16 mouse cellular contexts compared by ENCODE assay signal in the genomic region with DNA sequence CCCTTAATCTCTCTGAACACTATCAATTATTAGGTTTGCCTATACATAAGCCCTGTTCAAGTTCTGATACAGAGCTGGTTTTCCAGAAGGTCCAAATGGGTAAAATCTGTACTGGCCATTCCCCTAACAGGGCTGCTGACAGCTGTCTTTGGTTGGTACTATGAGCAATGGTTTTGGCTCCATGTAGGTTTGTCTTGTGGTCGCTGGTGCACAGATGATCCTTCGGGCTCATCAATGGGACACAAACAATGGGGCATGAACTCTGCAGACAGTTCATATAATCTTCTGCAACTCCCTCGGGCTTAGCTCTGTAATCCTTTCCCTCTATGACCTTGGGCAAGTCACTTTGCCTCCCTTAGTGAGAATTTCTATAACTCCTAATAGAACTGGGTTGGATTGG.
"Had no signal": no experiment of that assay in that cellular context is flagged by ENCODE, and none has a peak within 500 bp of the region (broad histone marks: within the 10 kb centered on the region; RNA-seq: fewer than 3 reads in every experiment).

No protein-coding gene starts in this region.

- DNase-seq: retina, postnatal 1 day; right cerebral cortex, adult 18-20 months; right cerebral cortex, postnatal 14 days; right cerebral cortex, postnatal 25 days; right cerebral cortex, postnatal 4 days; spleen, adult 18-20 months; thymus, adult 18-20 months; thymus, adult 2 months; thymus, postnatal 14 days; thymus, postnatal 25 days; thymus, postnatal 36 days; thymus, postnatal 4 days had no signal

- H3K27ac ChIP-seq: neural tube, embryonic 13.5 days; neural tube, embryonic 15.5 days; stomach, embryonic 15.5 days; stomach, postnatal 0 days had no signal

- H3K9me3 ChIP-seq: neural tube, embryonic 13.5 days; neural tube, embryonic 15.5 days; stomach, embryonic 15.5 days had no signal

- H3K4me1 ChIP-seq: neural tube, embryonic 13.5 days; neural tube, embryonic 15.5 days; stomach, embryonic 15.5 days had no signal

- H3K36me3 ChIP-seq: neural tube, embryonic 13.5 days; neural tube, embryonic 15.5 days; stomach, embryonic 15.5 days had no signal

- H3K27me3 ChIP-seq: neural tube, embryonic 13.5 days; neural tube, embryonic 15.5 days; stomach, embryonic 15.5 days had no signal

- H3K4me3 ChIP-seq: neural tube, embryonic 13.5 days; neural tube, embryonic 15.5 days; stomach, embryonic 15.5 days had no signal
